In the genomic region with DNA sequence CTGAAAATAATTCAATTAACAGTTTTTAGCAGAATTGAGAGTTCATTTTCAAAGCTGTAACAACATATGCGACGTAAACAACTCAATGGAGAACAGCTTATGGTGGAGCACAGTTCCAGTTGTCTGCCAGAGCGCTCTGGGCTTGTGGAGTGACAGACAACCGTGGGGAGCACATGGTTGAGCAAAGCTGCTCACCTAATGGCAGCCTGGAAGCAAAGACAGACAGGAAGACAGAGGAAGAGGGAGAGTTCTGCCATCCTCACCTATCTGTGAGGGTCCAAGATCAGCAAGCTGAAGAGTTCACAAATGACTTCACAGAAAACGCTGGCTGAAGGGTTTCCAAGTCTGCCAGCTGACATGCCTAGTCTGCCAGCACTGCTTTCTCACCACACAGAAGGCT, we compare ENCODE assay signal across 23 mouse cellular contexts.
DNase-seq lines count a peak whose midpoint lies in the region; ATAC-seq lines count a peak whose summit lies in the region.
"Had no signal": no experiment of that assay in that cellular context is flagged by ENCODE, and none has a peak within 500 bp of the region (broad histone marks: within the 10 kb centered on the region; RNA-seq: fewer than 3 reads in every experiment).

No protein-coding gene starts in this region.

- H3K9me3 ChIP-seq in forebrain, embryonic 16.5 days (ENCODE audit: control insufficient read depth, low read length) = no peaks in the 10 kb centered on the region
- H3K9me3 ChIP-seq: embryonic facial prominence, embryonic 13.5 days; heart, embryonic 10.5 days; hindbrain, embryonic 12.5 days had no signal

- WGBS in forebrain, embryonic 16.5 days = 58% methylated on average over 5 of the region's 5 CpGs

- H3K27me3 ChIP-seq in forebrain, embryonic 16.5 days (replicated peaks; ENCODE audit: control insufficient read depth, insufficient read depth, low read length) = no peaks in the 10 kb centered on the region
- H3K27me3 ChIP-seq: embryonic facial prominence, embryonic 13.5 days; hindbrain, embryonic 12.5 days; Patski had no signal

- H3K9ac ChIP-seq in forebrain, embryonic 16.5 days (replicated peaks; ENCODE audit: low read depth, low read length) = no peak overlapping the region
- H3K9ac ChIP-seq: embryonic facial prominence, embryonic 13.5 days; hindbrain, embryonic 12.5 days had no signal

- no peaks in the 10 kb centered on the region for H3K36me3 ChIP-seq in forebrain, embryonic 16.5 days (ENCODE audit: control insufficient read depth, insufficient read depth)
- H3K36me3 ChIP-seq: embryonic facial prominence, embryonic 13.5 days; heart, embryonic 10.5 days; hindbrain, embryonic 12.5 days had no signal

- no peak overlapping the region for H3K4me2 ChIP-seq in forebrain, embryonic 16.5 days (ENCODE audit: low read length)
- H3K4me2 ChIP-seq: embryonic facial prominence, embryonic 13.5 days; hindbrain, embryonic 12.5 days had no signal

- H3K4me1 ChIP-seq in forebrain, embryonic 16.5 days (replicated peaks; ENCODE audit: control insufficient read depth, insufficient read depth, low read length) = no peaks in the 10 kb centered on the region
- H3K4me1 ChIP-seq: embryonic facial prominence, embryonic 13.5 days; heart, embryonic 10.5 days; hindbrain, embryonic 12.5 days had no signal

- H3K4me3 ChIP-seq in forebrain, embryonic 16.5 days (replicated peaks; ENCODE audit: low read length) = no peak overlapping the region
- H3K4me3 ChIP-seq: embryonic facial prominence, embryonic 13.5 days; heart, embryonic 10.5 days; hindbrain, embryonic 12.5 days had no signal

- DNase-seq in cerebellum, postnatal 14 days = peak; percentile 12 to 28
- no peak for DNase-seq in cerebellum, adult 11-12 months
- DNase-seq in layer of hippocampus, adult 9-11 months = peak; percentile 1
- DNase-seq in layer of hippocampus, adult 8-10 months (ENCODE audit: low spot score in 2 of 2) = no peak
- peak; percentile 1 for DNase-seq in right cerebral cortex, postnatal 4 days
- DNase-seq in right cerebral cortex, postnatal 10 days (ENCODE audit: low spot score in 2 of 2) = no peak
- DNase-seq in ovary, postnatal 36 days (ENCODE audit: low spot score) = no peak
- DNase-seq: adrenal gland, postnatal 25 days; cerebellum, adult 11 months; cerebellum, adult 9-11 months; gastrocnemius, postnatal 10 days; heart, adult 18-20 months; heart, postnatal 10 days; heart, postnatal 4 days; kidney, adult 11 months had no signal

- peak overlapping the region; percentile 33; the same call in 1 of the 2 replicates for H3K27ac ChIP-seq in forebrain, embryonic 16.5 days (ENCODE audit: low read length)
- H3K27ac ChIP-seq: embryonic facial prominence, embryonic 13.5 days; heart, embryonic 10.5 days; hindbrain, embryonic 12.5 days had no signal

- peak; percentile 81 for ATAC-seq in forebrain, embryonic 16.5 days
- ATAC-seq: activated CD4-positive, CD25-positive, alpha-beta regulatory T cell, adult 4 months; hindbrain, embryonic 16.5 days; inflammation-experienced regulatory T-cells, adult 6 months; Patski had no signal

Comparison
In these comparisons a context has a peak if more than half of its experiments do, and no peak if none do; other contexts are left out.
1. DNase-seq: peak in cerebellum, postnatal 14 days (2 of 2), layer of hippocampus, adult 9-11 months (single experiment) and right cerebral cortex, postnatal 4 days (single experiment); none in cerebellum, adult 11-12 months (single experiment), layer of hippocampus, adult 8-10 months (0 of 2), right cerebral cortex, postnatal 10 days (0 of 2) and ovary, postnatal 36 days (single experiment).